Mouse (Mus musculus): ENCODE measurements at regions not wholly inside any gene's neighbourhood (a gene's known extent, or its start where the extent isn't known, plus 50 kb on each side); places are given as distances from the start of the nearest gene placed in this dataset.

DNA sequence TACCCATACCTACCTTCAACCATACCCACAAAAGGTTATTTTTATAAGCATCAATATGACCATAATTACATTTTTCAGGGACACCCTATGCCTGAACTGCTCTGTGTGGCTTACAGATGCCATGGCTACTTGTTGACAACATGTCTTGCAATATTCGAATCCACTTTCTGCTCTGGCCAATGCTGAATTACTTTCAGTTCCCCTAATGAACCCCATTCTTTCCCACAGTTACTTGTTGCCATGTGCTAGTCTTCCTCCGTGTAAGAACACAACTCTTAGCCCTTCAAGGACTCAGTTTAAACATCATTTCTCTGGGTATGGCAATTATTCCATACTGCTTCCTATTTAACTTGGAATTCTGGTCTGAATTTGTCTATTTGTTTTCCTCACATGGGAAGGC lies 110.4 kb upstream of the Prdm1 start:
- DNase-seq (ENCODE audit: low read depth): no peak

GRCm38 (mm10) chr10:44636786-44637185 lies 108.5 kb upstream of the Prdm1 start:
- no peak for DNase-seq (ENCODE audit: low read depth)

- no peak for DNase-seq (ENCODE audit: low read depth)
Observed at GRCm38 (mm10) chr10:44636061-44636460, 107.8 kb upstream of the Prdm1 start.

- no peak for DNase-seq (ENCODE audit: low read depth)
Observed at GRCm38 (mm10) chr10:44631584-44631983, 103.3 kb upstream of the Prdm1 start.

DNA sequence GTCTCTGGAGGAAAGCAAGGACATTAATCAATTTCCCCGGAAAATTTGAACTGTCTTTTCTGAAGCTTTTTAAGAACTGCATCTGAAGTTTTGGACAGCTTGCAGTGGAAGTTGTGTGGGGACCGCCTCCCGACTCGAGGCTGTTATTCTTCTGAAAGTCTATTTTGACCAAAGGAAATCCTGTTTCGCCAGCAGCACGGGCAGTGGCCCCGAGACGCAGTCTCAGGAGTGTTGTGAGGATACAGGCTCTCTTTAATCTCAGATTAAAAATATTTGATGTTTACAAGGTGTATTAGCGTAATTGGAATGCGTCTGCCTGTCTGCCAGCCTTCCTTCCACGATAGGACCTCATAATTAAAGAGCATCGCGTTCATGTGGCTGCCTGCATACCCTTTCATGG lies 102.2 kb upstream of the Prdm1 start:
- DNase-seq (ENCODE audit: low read depth): no peak

DNA sequence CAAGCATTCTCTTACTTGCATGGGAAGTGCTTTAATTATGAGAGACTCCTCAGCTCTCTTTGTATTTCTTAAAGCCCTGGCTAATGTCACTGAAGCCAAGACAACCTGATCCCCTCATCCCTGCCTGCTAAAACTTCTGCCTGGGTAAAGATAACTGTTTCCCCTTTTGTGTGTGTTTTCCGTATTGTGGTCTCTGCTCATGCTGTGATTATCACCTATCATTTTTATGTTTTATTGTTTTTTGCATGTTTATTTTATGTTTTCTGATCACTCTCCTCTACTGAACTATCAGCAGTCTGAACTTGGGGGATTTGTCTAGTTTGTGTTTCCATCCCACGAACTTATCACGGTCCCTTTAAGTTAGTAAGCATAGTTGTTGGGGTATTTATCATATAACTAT lies 100.1 kb upstream of the Prdm1 start:
- DNase-seq (ENCODE audit: low read depth): no peak

DNA sequence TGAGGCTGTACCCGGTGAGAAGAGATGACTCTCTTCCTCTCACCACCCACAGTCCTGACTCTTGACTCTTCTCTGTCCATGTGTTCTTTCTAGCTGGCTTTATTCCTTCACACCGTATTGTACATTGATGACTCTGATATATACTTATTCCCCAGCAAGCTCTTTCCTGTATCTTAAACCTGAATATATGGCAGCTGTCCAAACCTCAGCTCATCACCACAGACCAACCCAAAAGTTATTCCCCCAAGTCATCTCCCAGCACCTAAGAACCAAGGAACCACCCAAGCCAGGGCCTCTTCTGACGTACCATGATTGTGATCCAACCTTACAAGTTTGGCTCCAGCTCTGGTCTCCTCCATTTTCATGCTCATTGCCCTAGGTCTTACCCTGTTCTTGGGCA lies 99.1 kb upstream of the Prdm1 start:
- no peak for DNase-seq (ENCODE audit: low read depth)

- no peak for DNase-seq (ENCODE audit: low read depth)
Observed at GRCm38 (mm10) chr10:44625521-44625920, 97.2 kb upstream of the Prdm1 start.

DNA sequence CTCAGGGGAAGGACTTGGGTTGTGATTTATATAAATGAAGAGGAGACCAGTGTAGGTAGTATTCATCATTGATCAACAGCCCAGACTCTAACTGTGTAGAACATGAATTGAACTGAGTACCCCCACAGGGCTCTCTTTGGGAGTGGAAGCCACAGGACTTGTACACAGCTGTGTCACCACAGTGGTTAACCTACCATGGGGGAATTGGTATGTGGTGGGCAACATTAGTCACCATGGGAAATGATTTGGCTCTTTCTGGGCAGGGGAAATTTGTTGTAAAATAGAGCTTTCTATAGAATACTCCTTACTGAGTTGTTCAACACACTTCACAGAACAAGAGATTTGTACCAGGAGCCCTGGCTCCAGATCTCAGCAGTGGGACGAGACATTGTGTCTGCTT lies 87.3 kb upstream of the Prdm1 start:
- DNase-seq (ENCODE audit: low read depth): no peak

DNA sequence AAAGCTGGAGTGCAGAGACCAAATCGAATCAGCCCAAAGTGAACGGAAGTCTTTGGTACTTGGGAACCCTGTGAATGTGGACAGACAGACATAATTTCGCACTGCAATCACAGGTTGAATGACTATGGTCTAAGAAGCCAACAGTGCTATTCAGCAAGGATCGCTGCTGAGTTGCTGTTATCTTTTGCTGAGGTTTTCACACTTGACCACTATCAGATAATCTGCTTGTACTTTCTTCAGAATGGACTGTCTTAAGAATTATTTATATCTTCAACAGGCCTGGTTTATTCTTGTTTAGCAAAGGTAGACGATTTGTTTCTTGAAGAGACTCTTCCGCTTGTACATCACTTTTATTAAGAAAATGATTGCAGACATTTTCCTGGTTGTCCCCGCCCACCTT lies 84.3 kb upstream of the Prdm1 start:
- no peak for DNase-seq (ENCODE audit: low read depth)

- DNase-seq (ENCODE audit: low read depth): no peak
Observed at GRCm38 (mm10) chr10:44611399-44611798, 83.1 kb upstream of the Prdm1 start.

GRCm38 (mm10) chr10:44609187-44609586 lies 80.9 kb upstream of the Prdm1 start:
- no peak for DNase-seq (ENCODE audit: low read depth)

GRCm38 (mm10) chr10:44607334-44607851 lies 79.1 kb upstream of the Prdm1 start:
- DNase-seq (ENCODE audit: low read depth): no peak

GRCm38 (mm10) chr10:44604512-44604911 lies 76.2 kb upstream of the Prdm1 start:
- no peak for DNase-seq (ENCODE audit: low read depth)

DNA sequence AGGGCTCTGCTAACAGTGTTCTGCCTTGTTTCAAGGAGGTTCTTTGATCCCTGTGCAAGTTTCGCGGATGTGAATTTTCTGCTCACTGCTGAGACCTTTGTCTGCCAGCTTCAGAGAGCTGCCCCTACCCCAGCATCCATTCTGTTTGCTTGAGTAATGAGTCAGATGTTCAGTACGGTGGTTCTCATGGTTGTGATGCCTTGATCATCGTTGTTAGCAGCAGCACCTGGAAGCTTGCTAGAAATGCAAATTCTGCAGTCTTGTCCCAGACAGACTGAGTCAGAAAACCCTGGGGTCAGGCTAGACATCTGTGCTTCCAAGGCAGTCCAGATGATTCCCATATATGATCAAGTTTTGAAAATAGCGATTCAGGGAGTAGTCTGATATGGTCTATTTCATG lies 75.2 kb upstream of the Prdm1 start:
- DNase-seq (ENCODE audit: low read depth): no peak

DNA sequence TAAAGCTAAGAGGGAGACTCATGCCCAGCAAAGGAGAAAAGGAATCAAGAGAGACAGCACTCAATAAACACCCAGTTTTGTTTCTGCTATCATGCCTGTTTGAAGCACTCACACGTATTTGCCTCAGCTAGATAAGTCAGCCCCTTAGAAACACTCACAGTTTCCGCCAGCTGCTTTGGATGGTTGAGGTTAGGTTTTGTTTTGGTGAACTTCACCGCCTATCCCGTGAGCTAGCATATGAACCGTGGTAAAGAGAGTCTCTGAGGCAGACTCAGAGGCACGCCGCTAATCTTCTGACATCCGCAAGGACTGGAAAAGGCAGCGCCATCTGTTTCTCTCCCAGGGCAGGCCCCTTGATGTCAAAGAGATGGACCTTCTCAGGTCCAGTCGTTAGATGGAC lies 73.2 kb upstream of the Prdm1 start:
- no peak for DNase-seq (ENCODE audit: low read depth)

GRCm38 (mm10) chr10:44599964-44600334 lies 71.6 kb upstream of the Prdm1 start:
- DNase-seq (ENCODE audit: low read depth): no peak

DNA sequence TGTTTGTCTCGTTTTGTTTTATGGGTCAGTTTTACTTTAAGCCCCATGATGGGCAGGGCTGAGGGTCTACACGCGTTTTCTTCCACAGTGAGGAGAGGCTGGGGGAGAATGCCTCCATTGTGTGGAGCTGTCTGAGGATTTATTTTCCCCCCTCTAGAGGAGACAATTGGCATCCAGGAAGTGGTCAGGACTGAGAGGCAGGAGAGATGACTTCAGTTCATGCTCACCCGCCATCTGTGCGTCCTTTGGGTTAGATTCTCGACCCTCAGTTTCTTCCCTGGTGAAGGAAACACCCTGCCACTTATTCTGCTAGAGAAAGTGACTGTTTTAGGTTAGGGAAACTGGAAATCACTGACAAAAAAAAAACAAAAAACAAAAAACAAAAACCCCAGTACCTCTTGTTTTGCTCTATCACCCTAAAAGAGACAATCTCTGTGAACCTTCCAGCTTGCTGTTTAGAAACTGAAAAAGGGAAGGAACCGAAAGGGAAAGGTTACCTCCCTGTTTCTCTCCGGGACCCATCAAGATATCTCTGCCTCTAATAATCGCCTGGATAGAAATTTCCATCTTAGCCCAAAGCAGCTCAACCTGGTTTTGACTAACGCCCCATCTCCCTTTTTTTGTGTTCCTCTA lies 71.1 kb upstream of the Prdm1 start:
- DNase-seq (ENCODE audit: low read depth): no peak

GRCm38 (mm10) chr10:44598615-44599014 lies 70.3 kb upstream of the Prdm1 start:
- no peak for DNase-seq (ENCODE audit: low read depth)

- DNase-seq (ENCODE audit: low read depth): no peak
Observed at GRCm38 (mm10) chr10:44595932-44596331, 67.6 kb upstream of the Prdm1 start.

DNA sequence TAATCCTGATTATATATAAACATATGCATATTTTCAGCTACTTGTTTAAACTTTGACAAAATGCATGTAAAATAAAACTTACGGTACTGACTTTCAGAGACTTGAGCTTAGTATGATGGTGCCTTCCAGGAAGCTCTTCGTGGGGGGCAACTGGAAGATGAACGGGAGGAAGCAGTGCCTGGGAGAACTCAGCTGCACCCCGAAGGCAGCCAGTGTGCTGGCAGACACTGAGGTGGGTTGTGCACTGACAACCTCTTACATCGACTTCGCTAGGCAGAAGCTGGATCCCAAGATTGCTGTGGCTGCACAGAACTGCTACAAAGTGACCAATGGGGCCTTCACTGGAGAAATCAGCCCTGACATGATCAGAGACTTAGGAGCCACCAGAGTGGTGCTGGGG lies 61.5 kb upstream of the Prdm1 start:
- no peak for DNase-seq (ENCODE audit: low read depth)

- no peak for DNase-seq (ENCODE audit: low read depth)
Observed at GRCm38 (mm10) chr10:44589352-44589751, 61.1 kb upstream of the Prdm1 start.

DNA sequence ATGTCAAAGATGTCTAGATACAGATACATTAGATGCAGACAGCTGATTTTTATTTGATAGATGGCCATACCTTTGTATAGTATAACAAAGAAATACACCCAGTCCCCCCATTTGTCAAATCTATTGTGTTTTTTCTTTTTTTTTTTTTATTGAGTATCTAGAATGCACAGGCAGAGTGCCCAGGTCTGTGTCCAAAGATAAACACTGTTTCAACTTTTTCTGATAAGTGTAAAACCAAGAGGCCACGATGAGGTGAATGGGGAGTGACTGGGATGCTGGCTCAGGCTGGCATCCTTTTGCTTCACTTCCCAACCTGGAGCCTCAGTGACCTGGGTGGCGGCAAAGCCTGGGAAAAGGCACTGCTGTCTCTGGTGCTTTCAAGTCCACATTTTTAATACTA lies 54.4 kb upstream of the Prdm1 start:
- no peak for DNase-seq (ENCODE audit: low read depth)
